Mouse (Mus musculus) heart, embryonic 14.5 days (tissue): ENCODE measurements around the gene Chd3. TPM values are rescaled to one million over a fixed set of nuclear protein-coding genes. Genes with fewer than 3 reads are reported as not detected.

Experiments used
- ATAC-seq: fragments of 200-750 bp; cut with Nextera tagmentation; 2 replicates; pipeline ENCODE4 v1.8.0; 2017; ENCODE audit warnings: low read depth, moderate TSS enrichment; ENCODE audit not compliant: insufficient number of reproducible peaks, insufficient read depth, low FRiP score
- H3K27ac ChIP-seq, 2 experiments: fragments of 200-500 bp in 1 of 2; fragments of 300-500 bp in 1 of 2; sonication (generic) in 1 of 2; replicated peaks in 1 of 2; 2 replicates each; pipeline ENCODE4 v1.5.1; 2012 to 2014; ENCODE audit warnings: low read depth in 2 of 2, low read length in 2 of 2, control low read depth in 1 of 2, mild to moderate bottlenecking in 1 of 2, mixed read lengths in 1 of 2; ENCODE audit not compliant: control insufficient read depth in 1 of 2, insufficient read depth in 1 of 2
- H3K27me3 ChIP-seq: fragments of 300-500 bp; sonication (generic); 2 replicates; pipeline ENCODE4 v1.6.1; 2014; ENCODE audit warnings: mild to moderate bottlenecking, low read length, control low read depth; ENCODE audit not compliant: control insufficient read depth, insufficient read depth
- H3K36me3 ChIP-seq: fragments of 300-500 bp; sonication (generic); 2 replicates; pipeline ENCODE4 v1.6.1; 2014; ENCODE audit warnings: mild to moderate bottlenecking, control low read depth, low read length, mixed read lengths; ENCODE audit not compliant: control insufficient read depth, insufficient read depth
- H3K4me1 ChIP-seq, 2 experiments: fragments of 200-500 bp in 1 of 2; fragments of 300-500 bp in 1 of 2; sonication (generic) in 1 of 2; 2 replicates each; pipeline ENCODE4 v1.6.1; 2012 to 2014; ENCODE audit warnings: low read length in 2 of 2, control low read depth in 1 of 2, mixed read lengths in 1 of 2; ENCODE audit not compliant: control insufficient read depth in 2 of 2, insufficient read depth in 2 of 2
- H3K4me2 ChIP-seq: fragments of 300-500 bp; sonication (generic); 2 replicates; pipeline ENCODE4 v1.6.1; 2014; ENCODE audit warnings: mild to moderate bottlenecking, low read length
- H3K4me3 ChIP-seq, 2 experiments: fragments of 200-500 bp in 1 of 2; fragments of 300-500 bp in 1 of 2; sonication (generic) in 1 of 2; 2 replicates each; pipeline ENCODE4 v1.5.1; 2012 to 2014; ENCODE audit warnings: low read length in 2 of 2, mild to moderate bottlenecking in 2 of 2, control low read depth in 1 of 2, low read depth in 1 of 2, moderate library complexity in 1 of 2; ENCODE audit not compliant: control insufficient read depth in 1 of 2, insufficient read depth in 1 of 2
- H3K9ac ChIP-seq: fragments of 300-500 bp; sonication (generic); 2 replicates; pipeline ENCODE4 v1.6.1; 2014; ENCODE audit warnings: mild to moderate bottlenecking, low read length
- H3K9me3 ChIP-seq: fragments of 300-500 bp; sonication (generic); 2 replicates; pipeline ENCODE4 v1.6.1; 2016; ENCODE audit warnings: low read length, control low read depth; ENCODE audit not compliant: control insufficient read depth
- WGBS: fragments of 180-500 bp; shearing (Covaris S2); extraction: QIAGEN DNeasy Blood & Tissue Kit; methylation state at CpG from one replicate; pipeline ENCODE4 v1.1.7; 2014; 5-methylcytosine and 5-hydroxymethylcytosine counted together
- polyA plus RNA-seq: library from polyadenylated mRNA; unstranded; fragments of >200 nt; fragmentation: Nextera tagmentation; extraction: Ambion mirVana; gene quantifications from 2 replicates; pipeline ENCODE4 v1.2.1, GENCODE M21; 2014

Chd3 gene
- polyA plus RNA-seq, 1 experiment from 2014 or later: 16.5 TPM

DNA sequence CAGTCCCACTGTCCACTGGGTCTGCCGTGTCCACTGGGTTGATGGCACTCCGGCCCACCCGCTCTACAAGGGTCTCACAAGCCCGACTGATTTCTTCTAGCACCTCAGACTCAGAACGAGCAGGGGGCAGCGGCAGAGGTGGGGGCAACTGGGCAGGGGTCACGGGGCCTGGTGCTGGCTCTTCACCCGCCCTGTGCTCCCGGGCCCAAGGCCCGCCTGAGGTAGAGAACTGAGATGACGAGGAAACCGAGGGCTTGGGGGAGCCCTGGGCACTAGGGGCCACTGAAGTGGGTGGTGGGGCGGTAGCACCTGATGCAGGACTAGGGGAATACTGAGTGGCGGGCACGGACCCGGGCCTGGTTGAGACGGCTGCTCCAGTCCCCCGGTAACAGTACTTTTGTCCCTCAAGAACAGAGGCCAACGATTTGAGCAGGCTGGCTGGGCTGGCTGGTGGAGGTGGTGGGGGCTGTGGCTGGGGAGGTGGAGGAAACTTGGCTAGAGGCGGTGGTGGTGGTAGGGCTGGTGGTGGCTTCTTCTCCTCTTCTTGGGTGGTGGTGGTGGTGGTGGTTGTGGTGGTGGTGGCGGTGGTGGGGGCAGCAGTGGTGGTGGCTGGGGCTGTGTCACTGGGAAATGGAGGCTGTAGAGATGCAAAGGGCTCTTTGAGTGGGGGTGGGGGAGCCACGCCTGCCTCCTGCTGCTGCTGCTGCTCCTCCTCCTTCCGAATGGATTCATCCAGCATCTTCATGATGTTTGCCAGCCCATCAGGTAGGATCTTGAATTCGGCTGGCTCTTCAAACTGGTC is 35.6 kb upstream of the Chd3 start:
- no peak overlapping the region for H3K4me2 ChIP-seq
- no peak overlapping the region for H3K9ac ChIP-seq
- no peak for ATAC-seq
- H3K4me1 ChIP-seq: peaks cover 7% of the 10 kb centered on the region in 2 experiments
- H3K36me3 ChIP-seq: peaks cover 83% of the 10 kb centered on the region
- no peaks in the 10 kb centered on the region for H3K9me3 ChIP-seq
- WGBS: 92% methylated on average over 24 of the region's 24 CpGs
- H3K27me3 ChIP-seq: no peaks in the 10 kb centered on the region
- H3K4me3 ChIP-seq: no peak overlapping the region
- no peak overlapping the region for H3K27ac ChIP-seq

DNA sequence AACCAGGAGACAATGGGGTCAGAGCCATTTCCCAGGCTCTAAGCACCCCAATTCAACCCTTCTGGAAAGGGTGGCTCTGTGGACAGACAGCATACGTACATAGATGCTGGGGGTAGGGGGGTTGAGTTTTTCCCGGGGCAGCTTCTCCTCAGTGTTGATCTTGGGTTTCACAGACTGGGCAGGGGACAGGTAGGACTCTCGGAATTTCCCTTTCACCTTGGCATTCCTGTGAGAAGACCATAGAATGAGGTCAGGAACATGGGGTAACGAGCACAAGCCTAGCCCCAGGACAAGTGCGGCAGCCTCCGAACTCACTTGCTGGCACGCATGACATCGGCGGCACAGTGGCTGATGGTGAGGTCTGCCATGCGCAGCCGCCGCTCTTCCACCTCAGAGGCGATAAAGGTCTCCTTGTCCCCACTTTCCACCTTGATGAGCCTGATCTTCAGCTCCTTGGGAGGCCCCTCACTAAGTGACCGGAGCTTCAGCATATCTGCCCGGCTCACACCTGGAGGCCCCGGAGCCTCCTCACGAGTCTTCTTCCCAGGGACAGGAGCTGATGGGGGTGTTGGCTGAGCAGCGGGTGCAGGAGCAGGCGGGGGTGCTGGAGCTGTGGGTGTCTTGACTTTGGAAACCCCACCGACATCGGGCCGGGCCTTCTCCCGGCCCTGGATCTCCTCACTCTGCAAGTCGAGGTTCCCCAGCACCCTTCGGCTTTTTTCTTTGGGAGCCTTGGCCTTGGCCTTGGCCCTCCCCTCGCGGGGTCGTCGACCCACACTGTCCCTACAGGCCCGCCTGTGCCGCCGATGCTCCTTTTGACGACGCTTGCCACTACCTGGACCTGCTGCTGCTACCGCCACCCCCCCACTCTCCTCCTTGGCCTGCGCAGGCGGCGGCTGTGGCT is 34.7 kb upstream of the Chd3 start:
- Histone ChIP-seq H3K27me3 (no peaks in the 10 kb centered on the region), H3K9me3 (no peaks in the 10 kb centered on the region), H3K27ac (no peak overlapping the region), H3K36me3 (peaks cover 87% of the 10 kb centered on the region), H3K9ac (no peak overlapping the region), H3K4me2 (no peak overlapping the region), H3K4me3 (no peak overlapping the region), H3K4me1 (peaks cover 7 to 9% of the 10 kb centered on the region in 2 experiments)
- 89% methylated on average over 37 of the region's 38 CpGs for WGBS
- no peak for ATAC-seq

DNA sequence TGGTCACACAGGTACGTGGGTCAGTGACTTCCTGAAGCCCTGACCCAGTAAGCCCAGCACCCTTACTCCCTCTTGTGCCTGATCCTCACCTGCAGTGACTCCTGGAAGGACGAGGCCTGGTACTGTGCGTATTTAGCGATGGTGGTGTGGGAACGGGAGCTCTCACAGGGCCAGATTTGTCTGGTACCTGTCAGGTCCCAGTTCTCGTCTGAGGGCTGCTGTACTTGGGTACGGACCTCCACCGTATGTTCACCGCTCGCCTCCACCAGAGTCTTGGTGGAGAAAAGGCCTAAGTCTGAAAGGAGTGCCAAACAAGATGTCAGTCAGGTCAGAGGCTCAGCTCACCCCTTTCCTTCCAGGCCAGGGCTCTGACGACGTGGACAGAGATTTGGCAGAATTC is 32.8 kb upstream of the Chd3 start:
- Histone ChIP-seq H3K9ac (no peak overlapping the region), H3K4me1 (peaks cover 10 to 13% of the 10 kb centered on the region in 2 experiments; a peak in 3 of 4 replicates), H3K27me3 (no peaks in the 10 kb centered on the region), H3K4me2 (no peak overlapping the region), H3K36me3 (peaks cover 75% of the 10 kb centered on the region), H3K9me3 (no peaks in the 10 kb centered on the region), H3K27ac (no peak overlapping the region), H3K4me3 (no peak overlapping the region)
- no peak for ATAC-seq
- 84% methylated on average over 12 of the region's 12 CpGs for WGBS

- Histone ChIP-seq H3K4me2 (no peak overlapping the region), H3K36me3 (peaks cover 67% of the 10 kb centered on the region), H3K9ac (no peak overlapping the region), H3K4me1 (peaks cover 17% of the 10 kb centered on the region in 2 experiments), H3K27me3 (no peaks in the 10 kb centered on the region), H3K9me3 (no peaks in the 10 kb centered on the region), H3K27ac (no peak overlapping the region), H3K4me3 (no peak overlapping the region)
- ATAC-seq: peak; percentile 14; the same call in 1 of the 2 replicates
- 17% methylated on average over 22 of the region's 22 CpGs for WGBS
Measured at GRCm38 (mm10) chr11:69401210-69401637, 32.0 kb upstream of the Chd3 start.

GRCm38 (mm10) chr11:69400083-69400850 is 31.1 kb upstream of the Chd3 start:
- ATAC-seq: no peak
- no peak overlapping the region for H3K27ac ChIP-seq
- peaks cover 17% of the 10 kb centered on the region in 2 experiments for H3K4me1 ChIP-seq
- no peak overlapping the region for H3K9ac ChIP-seq
- no peak overlapping the region for H3K4me2 ChIP-seq
- WGBS: 66% methylated on average over 25 of the region's 25 CpGs
- no peaks in the 10 kb centered on the region for H3K9me3 ChIP-seq
- peaks cover 58% of the 10 kb centered on the region for H3K36me3 ChIP-seq
- H3K27me3 ChIP-seq: no peaks in the 10 kb centered on the region
- H3K4me3 ChIP-seq: no peak overlapping the region

- Histone ChIP-seq H3K27ac (no peak overlapping the region), H3K9ac (peak overlapping the region; percentile 83), H3K9me3 (no peaks in the 10 kb centered on the region), H3K27me3 (no peaks in the 10 kb centered on the region), H3K4me3 (no peak overlapping the region), H3K4me2 (peak overlapping the region; percentile 73), H3K36me3 (peaks cover 49% of the 10 kb centered on the region), H3K4me1 (peaks cover 17% of the 10 kb centered on the region in 2 experiments)
- ATAC-seq: no peak
- WGBS: 30% methylated on average over 66 of the region's 66 CpGs
Measured at GRCm38 (mm10) chr11:69399201-69400082, 30.2 kb upstream of the Chd3 start.
